Mouse (Mus musculus) megakaryocyte, adult 5-6 weeks (primary cell): ENCODE results near the gene Tnfsf12. TPM values are rescaled to one million over a fixed set of nuclear protein-coding genes. Genes with fewer than 3 reads are reported as not detected.
"Not testable (repeated sequence)": the region's sequence is repeated elsewhere in the genome, so short reads cannot be mapped to it uniquely, and the experiment has no call there.

Experiments used
- ATAC-seq: 2 replicates; pipeline ENCODE4 v1.8.0; 2016; ENCODE audit warnings: mild to moderate bottlenecking, inconsistent platforms; ENCODE audit not compliant: poor library complexity, severe bottlenecking
- total RNA-seq, 2 experiments: library from RNA; stranded (forward) in 1 of 2; stranded (reverse) in 1 of 2; fragments of 153-499, 151-499 nt in 1 of 2; fragments of 221-1000, 200-1000 nt in 1 of 2; gene quantifications; 2 replicates each; pipeline versions ENCODE4 v1.2.3 to v1.2.4; 2015 to 2017

The Tnfsf12 gene
- total RNA-seq, 2 experiments from 2014 or later = 4.9 to 25.5 TPM

DNA sequence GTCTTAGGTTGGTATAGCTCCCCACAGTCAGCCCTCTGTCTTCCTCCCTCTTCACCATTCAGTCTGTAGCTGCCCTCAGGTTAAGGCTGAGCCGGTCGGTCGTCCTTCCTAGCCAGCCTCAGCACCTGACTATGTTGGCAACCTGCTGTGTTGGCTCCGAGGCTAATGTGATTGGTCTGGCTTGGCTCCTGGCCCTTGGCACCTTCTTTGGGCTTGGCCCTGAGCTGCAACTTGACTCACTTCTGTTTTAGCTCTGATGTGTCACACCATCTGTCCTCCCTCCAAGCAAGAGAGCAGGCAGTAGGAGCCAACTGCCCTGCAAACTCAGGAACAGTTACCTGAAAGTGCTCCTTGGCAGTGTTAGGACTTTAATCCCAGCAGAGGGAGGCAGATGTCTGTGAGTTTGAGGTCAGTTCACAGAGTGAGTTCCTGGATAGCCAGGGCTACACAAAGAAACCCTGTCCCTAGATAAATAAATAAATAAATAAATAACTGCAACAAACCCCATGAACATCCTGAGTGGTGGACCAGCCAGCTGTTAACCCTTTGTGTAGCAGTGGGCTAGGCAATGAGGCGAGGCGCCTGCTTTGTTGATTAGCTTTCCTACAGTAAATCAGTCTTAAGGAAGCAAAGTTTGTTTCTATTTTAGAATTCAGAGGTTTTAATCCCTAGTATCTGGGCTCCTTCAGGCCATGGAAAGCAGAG, 11.3 kb upstream of the Tnfsf12 start:
- no peak for ATAC-seq

DNA sequence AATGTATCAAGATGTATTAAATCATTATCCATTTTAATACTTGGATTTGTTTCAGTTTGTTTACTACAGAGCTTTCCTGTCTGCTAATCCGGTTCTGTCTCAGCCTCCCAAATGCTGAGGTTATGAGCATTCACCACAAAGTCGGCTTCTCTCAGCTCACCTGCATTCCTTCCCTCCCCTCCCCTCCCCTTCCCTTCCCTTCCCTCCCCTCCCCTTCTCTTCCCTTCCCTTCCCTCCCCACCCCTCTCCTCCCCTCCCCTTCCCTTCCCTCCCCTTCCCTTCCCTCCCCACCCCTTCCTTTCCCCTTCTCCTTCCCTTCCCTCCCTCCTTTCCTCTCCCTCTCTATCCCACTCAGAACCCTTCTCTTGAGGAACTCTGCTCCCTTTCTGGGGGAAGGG, 9.0 kb upstream of the Tnfsf12 start:
- no peak for ATAC-seq

DNA sequence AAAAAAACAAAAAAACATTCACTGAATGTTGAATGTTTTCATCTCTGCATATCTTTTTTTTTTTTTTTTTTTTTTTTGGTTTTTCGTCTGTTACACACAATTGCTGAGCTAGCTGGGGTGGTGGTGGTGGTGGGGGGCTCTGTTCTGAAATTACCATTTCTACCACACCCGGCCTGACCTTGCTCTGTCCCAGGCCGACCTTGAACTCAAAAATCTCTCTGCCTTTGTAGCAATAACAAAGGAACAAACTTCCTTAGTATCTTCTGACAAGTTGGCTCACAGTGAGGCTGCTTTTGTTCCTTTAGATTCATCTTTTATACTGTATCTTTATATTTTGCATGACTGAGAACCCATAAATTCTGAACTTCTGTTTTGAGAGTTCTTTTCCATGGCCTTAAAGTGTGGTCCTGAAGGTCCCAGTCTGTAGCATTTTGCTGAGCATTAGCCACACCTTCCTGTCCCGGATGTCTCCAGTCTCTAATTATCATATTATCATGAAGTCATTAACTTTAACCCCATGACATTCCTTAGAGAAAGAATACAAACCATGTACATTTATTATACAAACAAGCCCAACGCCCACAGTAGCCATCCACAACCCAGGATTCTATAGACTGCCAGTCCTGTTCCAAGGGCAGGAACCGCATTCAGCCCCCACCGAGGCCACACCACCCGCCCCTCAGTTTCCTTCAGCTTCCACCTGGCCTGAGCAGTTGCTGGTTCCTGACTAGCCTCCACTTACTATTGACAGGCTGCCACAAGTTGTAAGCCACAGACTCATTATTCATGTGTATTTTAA, 8.4 kb upstream of the Tnfsf12 start:
- no peak for ATAC-seq

DNA sequence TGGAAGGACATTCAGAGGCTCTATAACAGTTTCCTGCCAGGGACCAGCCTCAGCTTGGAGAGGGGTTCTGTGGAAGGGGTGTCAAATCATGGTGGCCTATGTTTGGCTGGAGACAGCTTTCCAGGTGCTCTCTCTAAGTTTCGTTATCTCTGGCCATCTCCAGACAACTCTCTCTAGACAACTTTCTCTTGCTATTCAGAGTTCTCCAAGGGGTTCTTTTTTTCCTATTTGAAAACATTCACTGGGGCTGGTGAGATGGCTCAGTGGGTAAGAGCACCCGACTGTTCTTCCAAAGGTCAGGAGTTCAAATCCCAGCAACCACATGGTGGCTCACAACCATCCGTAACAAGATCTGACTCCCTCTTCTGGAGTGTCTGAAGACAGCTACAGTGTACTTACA, 7.7 kb upstream of the Tnfsf12 start:
- not testable (repeated sequence) for ATAC-seq

DNA sequence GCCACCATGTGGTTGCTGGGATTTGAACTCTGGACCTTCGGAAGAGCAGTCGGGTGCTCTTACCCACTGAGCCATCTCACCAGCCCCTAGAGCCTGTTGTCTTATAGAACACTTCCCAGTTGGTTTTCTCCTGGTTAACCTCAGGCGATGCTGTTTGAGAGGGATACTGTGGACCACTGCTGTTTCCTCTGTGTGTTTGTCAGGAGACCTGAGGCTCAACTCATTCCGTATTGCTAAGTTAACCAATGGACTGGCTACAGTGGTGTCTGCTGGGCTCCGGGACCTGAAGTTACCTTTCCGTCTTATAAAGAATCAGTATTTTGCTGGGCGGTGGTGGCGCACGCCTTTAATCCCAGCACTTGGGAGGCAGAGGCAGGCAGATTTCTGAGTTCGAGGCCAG, 7.2 kb upstream of the Tnfsf12 start:
- not testable (repeated sequence) for ATAC-seq

DNA sequence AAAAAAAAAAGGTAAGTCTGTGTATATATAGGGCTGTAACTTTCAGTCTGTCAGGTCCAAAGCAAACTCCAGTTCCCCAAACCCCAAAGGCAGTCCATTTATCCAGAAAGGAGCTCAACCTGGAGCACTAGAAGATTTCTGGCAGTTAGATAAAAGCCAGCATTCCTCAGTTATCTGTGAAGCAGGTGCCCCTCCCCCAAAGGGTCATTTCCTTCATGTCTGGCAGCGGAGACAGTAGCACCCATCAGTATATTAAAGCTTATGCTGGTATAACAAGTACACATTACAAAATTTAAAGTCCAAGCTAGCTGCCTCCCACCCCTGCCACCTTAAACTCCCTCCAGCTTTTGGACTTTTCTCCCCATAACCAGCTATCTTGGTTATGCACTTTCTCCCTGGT, 3.9 kb upstream of the Tnfsf12 start:
- no peak for ATAC-seq

DNA sequence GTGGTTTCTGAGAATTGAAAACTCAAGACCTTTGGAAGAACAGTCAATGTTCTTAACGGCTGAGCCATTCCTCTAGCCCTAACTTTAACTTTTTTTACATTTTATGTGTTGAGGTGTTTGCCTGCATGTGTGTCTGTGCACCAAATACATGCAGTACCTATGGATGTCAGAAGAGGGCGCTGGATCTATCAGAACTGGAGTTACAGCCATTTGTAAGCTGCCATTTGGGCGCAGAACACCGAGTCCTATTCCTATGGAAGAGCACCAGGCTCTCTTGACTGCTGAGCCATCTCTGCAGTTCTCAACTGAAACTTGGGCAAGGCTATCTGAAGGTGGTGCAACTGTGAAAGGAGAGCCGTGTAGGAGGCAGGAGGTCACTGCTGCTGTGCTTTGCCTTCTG, 2.9 kb upstream of the Tnfsf12 start:
- no peak for ATAC-seq

DNA sequence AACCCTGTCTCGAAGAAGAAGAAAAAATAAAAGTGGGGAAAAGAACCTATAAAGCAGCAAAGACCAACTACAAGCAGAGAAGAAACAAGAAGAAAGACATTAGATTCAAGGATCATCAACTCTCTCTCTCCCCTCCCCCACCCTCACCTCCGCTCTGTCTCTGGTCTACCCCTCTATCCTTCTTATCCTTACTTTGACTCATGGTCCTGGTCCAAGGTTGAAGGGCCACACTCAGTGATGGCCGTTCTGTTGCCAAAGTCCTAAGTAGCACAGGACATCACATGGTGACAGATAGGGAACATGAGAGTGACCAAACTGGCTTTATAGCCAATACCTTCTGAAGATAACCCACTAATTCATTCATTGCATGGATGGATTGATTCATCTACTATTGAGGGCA, 1.7 kb upstream of the Tnfsf12 start:
- no peak for ATAC-seq

DNA sequence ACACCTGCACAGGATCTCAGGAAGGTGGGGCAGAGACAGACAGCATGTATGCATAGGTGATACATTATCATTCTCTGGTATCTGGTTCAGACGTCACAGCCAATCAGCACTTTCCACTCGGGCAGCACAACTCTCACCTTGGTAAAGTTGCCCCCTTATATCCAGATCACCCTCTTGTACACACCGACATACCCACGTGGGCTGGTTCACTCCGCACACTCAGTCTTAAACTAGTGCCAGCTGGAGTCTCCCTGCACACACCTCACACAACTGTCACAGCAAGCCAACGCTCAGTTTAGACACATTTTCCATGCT, 646 bp downstream of the Tnfsf12 start:
- ATAC-seq = no peak

DNA sequence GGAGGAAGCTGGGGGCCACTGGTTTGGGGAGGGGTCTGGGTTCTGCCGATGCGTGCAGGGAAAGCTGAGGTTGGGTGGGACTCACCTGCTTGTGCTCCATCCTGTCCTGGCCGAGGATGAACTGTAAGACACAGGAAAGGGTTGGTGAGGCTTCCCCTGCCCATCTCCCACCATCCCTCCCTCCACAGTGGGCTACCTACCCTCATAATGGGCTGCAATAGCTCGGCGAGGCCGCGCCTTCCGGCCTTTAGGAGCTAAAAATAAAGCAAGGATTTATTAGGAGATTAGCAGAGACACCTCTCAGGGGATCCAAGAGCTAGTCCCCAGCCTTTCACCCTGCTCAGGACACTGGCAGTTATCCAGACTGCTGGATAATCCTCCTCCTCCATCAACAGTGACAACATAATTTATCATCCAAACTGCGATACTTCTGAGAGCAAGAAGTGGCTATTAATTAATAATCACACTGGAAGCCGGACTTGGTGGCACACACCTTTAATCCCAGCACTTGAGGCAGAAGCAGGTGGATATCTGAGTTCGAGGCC, 2.2 kb downstream of the Tnfsf12 start:
- no peak for ATAC-seq

DNA sequence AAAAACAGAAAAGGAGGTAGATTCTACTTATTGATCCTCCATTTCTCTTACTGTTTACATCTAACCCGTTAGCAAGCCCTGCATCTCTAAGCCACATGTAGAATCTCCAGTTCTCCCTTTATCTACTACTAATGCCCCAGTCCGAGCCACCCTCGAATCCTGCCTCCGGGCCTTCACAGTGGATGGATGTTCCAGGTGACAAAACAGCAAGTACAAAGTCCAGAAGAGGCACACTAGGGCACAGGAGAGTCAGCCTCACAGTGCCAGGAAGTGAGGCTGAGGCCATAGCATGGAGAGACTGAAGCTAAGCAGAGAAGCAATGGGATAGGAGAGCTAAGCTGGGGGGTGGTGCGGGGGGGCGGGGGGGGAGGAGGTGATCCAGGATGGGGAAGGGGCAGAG, 2.8 kb downstream of the Tnfsf12 start:
- ATAC-seq = no peak

DNA sequence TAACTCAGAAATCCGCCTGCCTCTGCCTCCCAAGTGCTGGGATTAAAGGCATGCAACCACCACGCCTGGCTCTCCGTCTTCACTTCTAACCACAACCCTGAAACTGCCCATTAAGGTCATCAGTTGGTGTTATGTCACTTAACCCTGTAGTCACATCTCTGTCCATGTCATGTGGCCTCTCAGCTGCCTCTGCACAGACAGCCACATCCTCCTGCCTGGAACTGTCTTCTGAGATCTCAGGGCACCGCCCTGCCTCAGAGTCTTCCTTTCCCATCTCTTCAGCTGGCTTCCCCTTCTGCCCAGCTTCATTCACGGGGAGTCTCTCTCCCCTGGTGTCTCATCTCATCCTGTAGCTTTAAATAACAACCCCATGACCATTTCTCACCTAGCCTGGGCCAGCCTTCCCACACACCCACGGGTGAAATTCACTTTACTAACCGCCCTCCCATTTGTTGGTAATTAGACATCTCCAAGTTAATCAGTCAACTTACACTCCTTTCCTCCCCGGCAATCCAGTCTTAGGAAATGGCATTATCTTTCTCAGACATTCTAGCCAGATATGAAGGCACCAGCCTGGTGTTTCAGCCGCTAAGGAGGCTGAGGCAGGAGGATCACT, 3.3 kb downstream of the Tnfsf12 start:
- peak; percentile 73 for ATAC-seq

DNA sequence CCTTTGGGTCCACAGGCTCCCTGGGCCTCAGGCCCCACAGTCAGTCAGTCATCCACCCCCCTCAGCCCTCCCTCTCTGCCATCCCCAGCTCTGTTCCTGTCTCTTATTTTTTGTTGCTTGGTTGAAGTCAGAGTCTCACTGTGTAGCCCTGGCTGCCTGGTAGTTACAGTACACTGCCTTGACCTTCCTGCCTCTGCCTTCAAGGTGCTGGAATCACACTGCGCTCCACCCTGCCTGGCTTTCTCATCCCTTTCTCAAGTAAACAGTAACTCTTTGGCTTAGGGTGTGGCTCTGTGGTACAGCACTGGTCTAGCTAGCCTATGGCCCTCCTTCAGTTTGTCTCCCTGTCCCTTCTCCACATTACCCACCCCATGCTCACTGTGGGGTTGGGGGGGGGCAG, 5.8 kb downstream of the Tnfsf12 start:
- ATAC-seq = no peak

DNA sequence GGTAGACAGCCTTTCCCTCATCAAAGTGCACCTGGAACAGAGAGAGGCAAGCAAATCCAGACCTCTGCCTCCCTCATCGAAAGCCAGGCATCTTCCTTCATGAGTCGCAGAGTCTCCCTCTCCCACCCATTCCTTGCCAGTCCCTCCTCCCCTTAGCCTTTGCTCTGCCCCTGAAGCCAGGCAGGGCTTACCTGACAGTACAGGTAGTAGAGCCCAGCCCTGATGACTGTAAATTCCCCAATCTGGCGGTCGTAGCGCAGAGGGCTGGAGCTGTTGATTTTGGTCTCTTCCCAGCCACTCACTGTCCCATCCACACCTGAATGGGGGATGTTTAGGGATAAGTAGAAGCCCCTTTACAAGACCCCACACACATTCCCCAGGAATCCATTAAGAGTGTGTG, 8.6 kb downstream of the Tnfsf12 start:
- no peak for ATAC-seq

DNA sequence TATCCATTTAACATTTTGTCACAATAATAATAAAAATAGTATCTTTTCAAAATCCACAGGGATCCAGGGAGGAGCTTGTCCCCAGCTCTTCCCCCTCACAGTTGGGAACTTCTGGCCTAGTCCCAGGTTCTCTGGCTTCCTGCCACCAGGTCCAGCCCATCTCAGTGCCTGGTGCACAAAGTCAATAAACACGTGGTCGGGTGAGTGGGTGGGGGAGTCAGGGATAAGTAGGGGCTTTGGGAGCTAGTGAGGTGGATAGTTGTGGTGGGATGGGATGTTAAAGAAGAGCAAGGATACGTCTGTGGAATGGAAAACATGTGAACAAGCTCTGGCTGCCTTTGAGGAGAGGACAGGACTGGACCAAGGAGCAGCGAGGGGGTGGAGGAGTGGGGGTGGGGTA, 9.3 kb downstream of the Tnfsf12 start:
- ATAC-seq = no peak

DNA sequence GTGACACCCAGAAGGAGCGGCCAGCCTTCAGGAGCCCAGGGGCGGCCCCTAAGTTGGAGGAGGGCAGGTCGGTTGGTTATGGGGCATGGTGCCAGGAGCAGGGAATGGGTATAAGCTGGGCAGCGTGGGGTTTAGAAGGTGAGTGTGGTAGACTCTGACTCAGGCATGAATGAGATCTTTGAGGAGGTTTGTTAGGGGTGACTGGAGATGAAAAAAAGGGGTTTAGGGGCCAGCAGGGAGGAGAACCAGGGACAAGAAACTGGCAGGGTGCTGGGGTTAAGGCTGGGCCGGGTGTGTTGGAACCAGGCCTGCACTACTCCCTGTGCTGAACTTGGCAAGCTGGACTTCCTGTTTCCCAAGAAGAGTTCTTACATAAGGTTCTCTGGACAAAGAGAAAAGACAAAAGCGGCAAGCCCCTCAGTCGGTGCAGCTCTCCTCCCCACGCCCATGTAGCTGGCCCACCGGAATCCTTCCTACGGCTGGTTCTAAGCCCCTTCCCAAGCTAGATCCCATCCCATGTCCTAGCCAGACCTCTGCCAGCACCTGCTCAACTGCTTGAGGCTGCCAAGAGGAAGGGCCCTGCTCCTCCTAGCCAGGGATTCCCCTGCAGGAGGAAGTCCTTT, 10.0 kb downstream of the Tnfsf12 start, which contains the start of gene Tnfsf13:
Gene Tnfsf13 (minus strand): TSS at position 259 of the 623 bp plus-strand sequence.
- peak; percentile 22; the same call in 1 of the 2 replicates for ATAC-seq

DNA sequence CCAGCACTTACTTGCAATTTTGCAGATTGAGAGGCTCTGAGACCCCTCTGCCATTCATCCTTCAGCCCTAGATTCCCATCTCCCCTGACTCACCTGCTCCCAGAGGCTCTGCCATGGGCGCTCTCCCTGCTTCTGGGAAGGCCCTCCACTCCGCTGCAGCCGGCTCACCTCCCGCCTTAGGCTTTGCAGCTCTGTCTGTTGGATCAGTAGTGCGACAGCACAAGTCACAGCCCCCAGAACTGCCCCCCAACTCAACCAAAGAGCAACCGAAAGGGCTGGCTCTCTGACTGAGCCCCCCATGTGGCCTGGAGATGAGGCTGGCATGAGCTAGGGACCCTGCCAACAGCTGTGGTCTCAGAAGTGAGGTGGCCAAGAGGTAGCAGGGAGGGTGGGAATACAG, 10.7 kb downstream of the Tnfsf12 start:
- ATAC-seq = no peak

DNA sequence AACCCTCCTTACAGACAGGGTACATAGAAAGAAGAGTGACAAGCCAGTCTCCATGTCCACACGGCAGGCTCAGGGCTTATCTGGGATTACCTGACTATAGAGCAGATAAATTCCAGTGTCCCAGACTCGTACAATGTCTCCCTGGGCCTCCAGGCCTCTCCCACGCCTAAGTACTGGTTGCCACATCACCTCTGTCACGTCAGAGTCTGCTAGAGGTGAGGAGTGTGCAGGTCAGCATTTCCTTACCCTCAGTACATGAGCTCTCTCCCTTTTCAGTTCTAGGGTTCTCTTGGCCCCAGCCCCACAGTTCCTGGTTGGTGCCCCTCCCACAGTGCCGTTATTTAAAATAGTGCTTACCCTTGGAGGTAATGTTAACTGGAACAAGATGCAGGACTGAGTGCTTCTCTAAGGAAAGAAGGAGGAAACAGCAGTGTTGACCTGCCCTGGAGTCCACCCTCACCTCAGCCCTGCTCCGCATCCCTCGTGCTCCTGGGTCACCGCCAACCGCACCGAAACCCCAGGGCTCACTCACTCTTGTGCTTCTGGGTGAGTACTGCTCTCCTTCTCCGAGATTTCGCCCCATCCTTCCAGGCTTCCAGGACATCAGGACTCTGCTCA, 11.4 kb downstream of the Tnfsf12 start:
- no peak for ATAC-seq

DNA sequence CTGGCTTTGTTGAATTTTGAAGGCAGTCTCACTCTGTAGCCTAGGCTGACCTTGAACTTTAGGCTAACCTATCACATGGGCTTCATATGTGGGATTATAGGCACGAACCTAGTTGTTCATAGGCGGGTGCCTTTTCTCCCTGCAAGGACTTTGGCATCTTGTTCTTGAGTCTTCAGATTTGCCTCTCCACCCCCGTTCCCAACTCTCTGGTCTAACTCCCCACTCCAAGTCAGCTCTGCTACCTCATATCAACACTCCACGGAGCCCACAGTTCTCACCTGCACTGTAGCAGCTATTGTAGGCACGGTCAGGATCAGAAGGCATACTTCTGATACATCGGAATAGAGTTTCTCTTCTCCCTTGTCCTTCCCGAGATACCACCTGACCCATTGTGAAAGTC, 12.1 kb downstream of the Tnfsf12 start:
- no peak for ATAC-seq

DNA sequence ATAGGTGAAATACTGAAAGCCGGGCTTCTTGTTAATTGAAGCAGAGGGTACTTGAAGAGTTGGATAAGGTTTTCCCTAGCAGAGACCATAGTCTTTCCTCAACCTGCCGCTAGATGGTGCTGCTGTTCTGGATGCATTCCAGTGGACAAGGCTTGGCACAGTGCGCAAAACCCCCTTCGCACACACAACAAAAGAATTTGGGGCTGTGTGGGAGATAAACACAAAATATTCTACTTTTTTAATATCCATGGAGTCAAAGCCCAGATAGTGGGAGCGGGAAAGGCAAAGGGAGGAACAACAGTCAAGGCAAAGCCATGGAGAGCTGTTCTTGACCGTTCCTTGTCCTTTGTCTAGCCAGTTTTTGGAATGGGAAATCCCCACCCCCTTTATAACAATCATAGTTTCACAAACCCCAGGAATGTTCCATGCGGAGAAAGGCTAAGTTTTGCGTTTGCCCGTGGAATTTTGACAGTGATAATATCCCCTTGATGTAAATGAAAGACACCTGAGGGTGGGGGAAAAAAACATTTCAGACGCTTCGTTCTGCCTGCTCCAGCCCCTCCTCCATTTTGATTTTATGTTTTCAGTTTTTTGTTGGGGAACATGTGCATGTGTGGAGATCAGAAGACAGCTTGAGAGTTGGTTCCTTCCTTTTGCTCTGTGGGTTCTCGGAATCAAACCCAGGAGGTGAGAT, 12.7 kb downstream of the Tnfsf12 start:
- ATAC-seq = peak; percentile 66
